Comparison of ENCODE assay signal across 18 mouse cellular contexts in genomic region chr6:117938951-117939350, GRCm38 (mm10). TPM values are rescaled to one million over a fixed set of nuclear protein-coding genes. Genes with fewer than 3 reads are reported as not detected.
A peak's percentile ranks its signal among the peaks of the same experiment; 100 is the strongest.
DNase-seq lines count a peak whose midpoint lies in the region; ATAC-seq lines count a peak whose summit lies in the region.
"Had no signal": no experiment of that assay in that cellular context is flagged by ENCODE, and none has a peak within 500 bp of the region (broad histone marks: within the 10 kb centered on the region; RNA-seq: fewer than 3 reads in every experiment).

No protein-coding gene starts in this region.

- DNase-seq in cerebellum, postnatal 4 days (ENCODE audit: low spot score in 2 of 2), result no peak
- peak; percentile 78 for DNase-seq in heart, adult 11 months
- no peak for DNase-seq in heart, adult 18-20 months
- DNase-seq in right cerebral cortex, adult 2 months (ENCODE audit: low spot score in 2 of 2), result peak; percentile 36 to 45
- no peak for DNase-seq in right cerebral cortex, postnatal 14 days
- no peak for DNase-seq in thymus, adult 18-20 months
- no peak for DNase-seq in kidney, postnatal 4 days
- DNase-seq: gastrocnemius, postnatal 14 days; heart, postnatal 10 days; kidney, adult 9 months; kidney, postnatal 36 days; spleen, adult 18-20 months had no signal

- 0 out of 2 replicates have a peak, but pooled peaks have one; percentile 32 for ATAC-seq in cerebellum, adult (ENCODE audit: insufficient number of reproducible peaks, low FRiP score, low TSS enrichment)
- ATAC-seq: CD4-positive, CD25-positive, alpha-beta regulatory T cell, adult 4 months; forebrain, embryonic 15.5 days; inflammation-experienced regulatory T-cells, adult 6 months; liver, embryonic 12.5 days had no signal

RNA-seq across cellular contexts. Expression of gene Fxyd4, which starts 1.5 kb away (rescaled TPM):
- total RNA-seq in heart, adult 18-20 months (2021), result not detected
- total RNA-seq: G1E; gastrocnemius, postnatal 14 days; heart, postnatal 10 days had no signal

RNA-seq across cellular contexts. Expression of gene Hnrnpf, which starts 38.8 kb away (rescaled TPM):
- total RNA-seq in heart, adult 18-20 months (2021), result 100 to 1,000 TPM; 193 to 194 TPM

Comparison
In these comparisons a context has a peak if more than half of its experiments do, and no peak if none do; other contexts are left out.
1. DNase-seq: peak in heart, adult 11 months (single experiment) and right cerebral cortex, adult 2 months (2 of 2); none in cerebellum, postnatal 4 days (0 of 2), heart, adult 18-20 months (0 of 2), right cerebral cortex, postnatal 14 days (single experiment), thymus, adult 18-20 months (0 of 2) and kidney, postnatal 4 days (0 of 2).